Mouse (Mus musculus) embryonic facial prominence, embryonic 11.5 days (tissue): Measurements from ENCODE around the gene Fam13a. TPM values are rescaled to one million over a fixed set of nuclear protein-coding genes. Genes with fewer than 3 reads are reported as not detected.

ENCODE experiments used
- ATAC-seq: fragments of 200-750 bp; cut with Nextera tagmentation; replicated peaks from 2 replicates; pipeline ENCODE4 v1.8.0; 2017; ENCODE audit warnings: low read depth; ENCODE audit not compliant: insufficient number of reproducible peaks, low FRiP score, low TSS enrichment
- DNase-seq: peaks from one replicate; pipeline ENCODE4 v3.0.0-alpha.2; 2015; ENCODE audit warnings: low spot score
- H3K27ac ChIP-seq: fragments of 300-500 bp; sonication (generic); replicated peaks from 2 replicates; pipeline ENCODE4 v1.5.1; 2014; ENCODE audit warnings: mild to moderate bottlenecking, low read depth, low read length, control low read depth
- H3K27me3 ChIP-seq: fragments of 300-500 bp; sonication (generic); 2 replicates; pipeline ENCODE4 v1.6.1; 2014; ENCODE audit warnings: mild to moderate bottlenecking, low read length, moderate library complexity, mixed read lengths; ENCODE audit not compliant: control insufficient read depth, insufficient read depth
- H3K36me3 ChIP-seq: fragments of 300-500 bp; sonication (generic); replicated peaks from 2 replicates; pipeline ENCODE4 v1.6.1; 2014; ENCODE audit warnings: low read depth, mild to moderate bottlenecking, low read length, moderate library complexity, mixed read lengths; ENCODE audit not compliant: control insufficient read depth, insufficient read depth
- H3K4me1 ChIP-seq: fragments of 300-500 bp; sonication (generic); 2 replicates; pipeline ENCODE4 v1.6.1; 2014; ENCODE audit warnings: low read length, mixed read lengths; ENCODE audit not compliant: control insufficient read depth, insufficient read depth
- H3K4me2 ChIP-seq: fragments of 300-500 bp; sonication (generic); 2 replicates; pipeline ENCODE4 v1.6.1; 2014; ENCODE audit warnings: low read depth, mild to moderate bottlenecking, control low read depth, low read length, moderate library complexity
- H3K4me3 ChIP-seq: fragments of 300-500 bp; sonication (generic); 2 replicates; pipeline ENCODE4 v1.5.1; 2014; ENCODE audit warnings: low read depth, low read length, control low read depth
- H3K9ac ChIP-seq: fragments of 300-500 bp; sonication (generic); replicated peaks from 2 replicates; pipeline ENCODE4 v1.6.1; 2014; ENCODE audit warnings: mild to moderate bottlenecking, control low read depth, low read length
- H3K9me3 ChIP-seq: fragments of 300-500 bp; sonication (generic); replicated peaks from 2 replicates; pipeline ENCODE4 v1.6.1; 2016; ENCODE audit warnings: mild to moderate bottlenecking, low read length, inconsistent platforms, mixed read lengths; ENCODE audit not compliant: control insufficient read depth
- WGBS: fragments of 180-500 bp; shearing (Covaris S2); extraction: QIAGEN DNeasy Blood & Tissue Kit; methylation state at CpG from one replicate; pipeline ENCODE4 v1.1.7; 2014; 5-methylcytosine and 5-hydroxymethylcytosine counted together
- polyA plus RNA-seq: library from polyadenylated mRNA; unstranded; fragments of >200 nt; fragmentation: Nextera tagmentation; extraction: Ambion mirVana; gene quantifications from 2 replicates; pipeline ENCODE4 v1.2.1, GENCODE M21; 2014

Fam13a gene
- polyA plus RNA-seq, 1 experiment from 2014 or later: 4.0 TPM

- H3K36me3 ChIP-seq: no peaks in the 10 kb centered on the region
- no peaks in the 10 kb centered on the region for H3K27me3 ChIP-seq
- H3K9ac ChIP-seq: no peak overlapping the region
- no peak overlapping the region for H3K4me2 ChIP-seq
- no peak overlapping the region for H3K27ac ChIP-seq
- no peak overlapping the region for H3K4me3 ChIP-seq
- DNase-seq: no peak
- 74% methylated on average over 3 of the region's 3 CpGs for WGBS
- H3K9me3 ChIP-seq: no peaks in the 10 kb centered on the region
- H3K4me1 ChIP-seq: no peaks in the 10 kb centered on the region
- no peak for ATAC-seq
Measured at GRCm38 (mm10) chr6:58989149-58989548, 35.2 kb downstream of the Fam13a start.

- 84% methylated on average over 2 of the region's 2 CpGs for WGBS
- H3K4me2 ChIP-seq: no peak overlapping the region
- no peaks in the 10 kb centered on the region for H3K4me1 ChIP-seq
- ATAC-seq (no peak), DNase-seq (no peak)
- no peaks in the 10 kb centered on the region for H3K36me3 ChIP-seq
- H3K9me3 ChIP-seq: no peaks in the 10 kb centered on the region
- H3K27me3 ChIP-seq: no peaks in the 10 kb centered on the region
- H3K4me3 ChIP-seq: no peak overlapping the region
- H3K27ac ChIP-seq: no peak overlapping the region
- no peak overlapping the region for H3K9ac ChIP-seq
Measured at GRCm38 (mm10) chr6:58988706-58989105, 35.6 kb downstream of the Fam13a start.

- Histone ChIP-seq H3K4me2 (no peak overlapping the region), H3K9ac (no peak overlapping the region), H3K27ac (no peak overlapping the region), H3K27me3 (no peaks in the 10 kb centered on the region), H3K36me3 (no peaks in the 10 kb centered on the region), H3K9me3 (no peaks in the 10 kb centered on the region), H3K4me3 (no peak overlapping the region), H3K4me1 (no peaks in the 10 kb centered on the region)
- no peak for ATAC-seq
- WGBS: 92% methylated on average over 5 of the region's 5 CpGs
- DNase-seq: no peak
Measured at GRCm38 (mm10) chr6:58987166-58987565, 37.2 kb downstream of the Fam13a start.

DNA sequence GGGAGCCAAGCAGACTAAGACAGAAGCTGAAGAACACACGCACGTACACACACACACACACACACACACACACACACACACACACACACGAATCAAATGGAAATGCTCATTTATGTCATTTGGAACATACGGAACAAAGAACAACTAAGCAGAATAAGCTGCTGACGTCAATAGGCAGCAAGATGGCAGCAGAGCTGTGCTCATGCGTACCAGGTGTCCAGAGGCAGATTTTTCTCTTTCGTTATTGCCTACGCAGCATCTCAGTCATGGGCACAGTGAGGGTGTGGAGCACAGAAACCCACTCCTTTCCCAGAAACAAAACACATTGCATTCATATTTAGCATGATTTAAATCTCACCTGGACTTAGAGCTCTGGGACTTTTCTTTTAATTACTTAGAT lies 39.2 kb downstream of the Fam13a start:
- Histone ChIP-seq H3K27ac (no peak overlapping the region), H3K36me3 (no peaks in the 10 kb centered on the region), H3K4me1 (no peaks in the 10 kb centered on the region), H3K27me3 (no peaks in the 10 kb centered on the region), H3K4me2 (no peak overlapping the region), H3K9ac (no peak overlapping the region), H3K4me3 (no peak overlapping the region), H3K9me3 (no peaks in the 10 kb centered on the region)
- 87% methylated on average over 8 of the region's 8 CpGs for WGBS
- ATAC-seq: no peak
- DNase-seq: no peak

- H3K4me3 ChIP-seq: no peak overlapping the region
- no peaks in the 10 kb centered on the region for H3K4me1 ChIP-seq
- no peaks in the 10 kb centered on the region for H3K9me3 ChIP-seq
- no peaks in the 10 kb centered on the region for H3K36me3 ChIP-seq
- no peak overlapping the region for H3K4me2 ChIP-seq
- no peak overlapping the region for H3K9ac ChIP-seq
- H3K27me3 ChIP-seq: no peaks in the 10 kb centered on the region
- DNase-seq (no peak), ATAC-seq (no peak)
- H3K27ac ChIP-seq: no peak overlapping the region
- WGBS: 63% methylated on average over 2 of the region's 2 CpGs
Measured at GRCm38 (mm10) chr6:58975249-58975648, 49.1 kb downstream of the Fam13a start.

- Histone ChIP-seq H3K4me2 (no peak overlapping the region), H3K4me3 (no peak overlapping the region), H3K27ac (no peak overlapping the region), H3K4me1 (no peaks in the 10 kb centered on the region), H3K9me3 (no peaks in the 10 kb centered on the region), H3K27me3 (no peaks in the 10 kb centered on the region), H3K36me3 (no peaks in the 10 kb centered on the region), H3K9ac (no peak overlapping the region)
- DNase-seq: no peak
- 86% methylated on average over 2 of the region's 2 CpGs for WGBS
- no peak for ATAC-seq
Measured at GRCm38 (mm10) chr6:58974428-58974827, 49.9 kb downstream of the Fam13a start.

- Histone ChIP-seq H3K9me3 (no peaks in the 10 kb centered on the region), H3K27me3 (no peaks in the 10 kb centered on the region), H3K4me2 (no peak overlapping the region), H3K4me3 (no peak overlapping the region), H3K9ac (no peak overlapping the region), H3K27ac (no peak overlapping the region), H3K4me1 (no peaks in the 10 kb centered on the region), H3K36me3 (no peaks in the 10 kb centered on the region)
- WGBS: 93% methylated on average over 1 of the region's 1 CpGs
- DNase-seq (no peak), ATAC-seq (no peak)
Measured at GRCm38 (mm10) chr6:58972873-58973272, 51.5 kb downstream of the Fam13a start.

DNA sequence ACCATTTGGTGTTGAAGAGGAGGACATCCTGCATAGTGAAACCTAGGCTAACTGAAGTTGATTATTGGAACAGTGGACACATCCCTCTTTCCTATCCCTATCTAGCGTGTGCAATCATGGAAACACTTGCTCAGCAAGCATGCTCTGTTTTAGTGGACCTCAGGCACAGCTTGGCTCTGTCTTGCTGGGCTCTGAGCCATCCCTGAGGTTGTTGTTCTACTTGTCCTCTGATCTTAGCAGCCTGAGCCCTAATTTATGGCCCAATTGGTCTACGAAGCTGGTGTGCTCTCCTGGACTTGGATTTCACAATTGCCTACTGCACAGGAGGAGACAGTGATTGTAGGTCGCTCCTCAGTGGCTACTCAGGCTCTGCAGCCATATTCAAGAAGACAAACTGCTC lies 56.1 kb downstream of the Fam13a start:
- no peak overlapping the region for H3K4me3 ChIP-seq
- H3K27ac ChIP-seq: no peak overlapping the region
- no peak for DNase-seq
- no peaks in the 10 kb centered on the region for H3K36me3 ChIP-seq
- no peaks in the 10 kb centered on the region for H3K9me3 ChIP-seq
- H3K27me3 ChIP-seq: no peaks in the 10 kb centered on the region
- WGBS: 82% methylated on average over 3 of the region's 3 CpGs
- ATAC-seq: no peak
- no peaks in the 10 kb centered on the region for H3K4me1 ChIP-seq
- no peak overlapping the region for H3K9ac ChIP-seq
- no peak overlapping the region for H3K4me2 ChIP-seq
